Comparison of ENCODE assay signal across 17 mouse cellular contexts in genomic region chr16:14109651-14110230, GRCm38 (mm10). TPM values are rescaled to one million over a fixed set of nuclear protein-coding genes. Genes with fewer than 3 reads are reported as not detected.
DNase-seq lines count a peak whose midpoint lies in the region; ATAC-seq and TF ChIP-seq lines count a peak whose summit lies in the region.
"Had no signal": no experiment of that assay in that cellular context is flagged by ENCODE, and none has a peak within 500 bp of the region (broad histone marks: within the 10 kb centered on the region; RNA-seq: fewer than 3 reads in every experiment).

No protein-coding gene starts in this region.

- no peak overlapping the region for H3K4me3 ChIP-seq in ES-E14 (ENCODE audit: insufficient read depth in 1 of 2, low read depth in 1 of 2, low read length in 2 of 2, poor library complexity in 1 of 2, severe bottlenecking in 1 of 2)
- no peak overlapping the region for H3K4me3 ChIP-seq in kidney, embryonic 15.5 days (replicated peaks)
- H3K4me3 ChIP-seq: neural tube, embryonic 12.5 days had no signal

- no peak overlapping the region for H3K27ac ChIP-seq in ES-E14 (ENCODE audit: insufficient read depth, low read depth, low read length, poor library complexity, severe bottlenecking)
- no peak overlapping the region for H3K27ac ChIP-seq in kidney, embryonic 15.5 days
- H3K27ac ChIP-seq: neural tube, embryonic 12.5 days had no signal

- H3K36me3 ChIP-seq in ES-E14 (ENCODE audit: control insufficient read depth, insufficient read depth, low read length, poor library complexity, severe bottlenecking) = peaks cover 23% of the 10 kb centered on the region
- H3K36me3 ChIP-seq in splenic B cell, adult 2 months (ENCODE audit: control insufficient read depth, insufficient read depth, low read length, poor library complexity, severe bottlenecking) = peaks cover 3% of the 10 kb centered on the region
- peaks cover 63% of the 10 kb centered on the region for H3K36me3 ChIP-seq in kidney, embryonic 15.5 days

- no peaks in the 10 kb centered on the region for H3K4me1 ChIP-seq in ES-E14 (ENCODE audit: control insufficient read depth in 2 of 2, insufficient read depth in 2 of 2, low read length in 2 of 2, poor library complexity in 1 of 2)
- no peaks in the 10 kb centered on the region for H3K4me1 ChIP-seq in kidney, embryonic 15.5 days
- H3K4me1 ChIP-seq: neural tube, embryonic 12.5 days had no signal

- ATAC-seq in granulocyte monocyte progenitor cell, adult 5-6 weeks (replicated peaks; ENCODE audit: poor library complexity, severe bottlenecking) = peak; percentile 44; the same call in 1 of the 2 replicates
- ATAC-seq in kidney, embryonic 15.5 days (replicated peaks; ENCODE audit: low FRiP score) = no peak
- ATAC-seq: CD4-positive, CD25-positive, alpha-beta regulatory T cell, adult 4 months; hindbrain, embryonic 16.5 days; intestine, embryonic 16.5 days; lung, postnatal 0 days had no signal

- H3K4me2 ChIP-seq in kidney, embryonic 15.5 days = no peak overlapping the region
- H3K4me2 ChIP-seq: neural tube, embryonic 12.5 days had no signal

- in situ Hi-C loops in ES-E14 (cut with MboI; ENCODE audit: low sequenced_read_pairs in 2 of 2, unreplicated experiment in 2 of 2) = no loop called here

- H3K9ac ChIP-seq in ES-E14 (ENCODE audit: insufficient read depth, low read depth, low read length, poor library complexity, severe bottlenecking) = no peak overlapping the region
- H3K9ac ChIP-seq in kidney, embryonic 15.5 days = no peak overlapping the region
- H3K9ac ChIP-seq: neural tube, embryonic 12.5 days had no signal

- no peaks in the 10 kb centered on the region for H3K9me3 ChIP-seq in ES-E14 (ENCODE audit: control insufficient read depth, insufficient read depth, low read depth, low read length)
- no peaks in the 10 kb centered on the region for H3K9me3 ChIP-seq in kidney, embryonic 15.5 days (replicated peaks)
- H3K9me3 ChIP-seq: neural tube, embryonic 12.5 days had no signal

- 84% methylated on average over 3 of the region's 3 CpGs for WGBS in kidney, embryonic 15.5 days

- H3K27me3 ChIP-seq in splenic B cell, adult 2 months (ENCODE audit: control insufficient read depth, insufficient read depth, low read length, poor library complexity, severe bottlenecking) = no peaks in the 10 kb centered on the region
- no peaks in the 10 kb centered on the region for H3K27me3 ChIP-seq in kidney, embryonic 15.5 days
- H3K27me3 ChIP-seq: neural tube, embryonic 12.5 days had no signal

- DNase-seq in lung, postnatal 36 days = peak; percentile 17
- no peak for DNase-seq in lung, postnatal 10 days
- no peak for DNase-seq in ES-E14 (ENCODE audit: low read depth, low spot score)
- DNase-seq in splenic B cell, adult 2 months (ENCODE audit: low read depth, low spot score) = peak; percentile 31
- no peak for DNase-seq in layer of hippocampus, adult 9-10 months (ENCODE audit: low spot score)
- DNase-seq: cerebellum, adult 11-12 months; cerebellum, postnatal 14 days; heart, postnatal 36 days; spleen, adult 18-20 months; thymus, adult 2 months had no signal

TF ChIP-seq in ES-E14, 5 proteins besides CTCF, POLR2A, EP300 and RAD21:
- TF ChIP-seq MAFK (IDR thresholded peaks at IDR 0.05; ENCODE audit: insufficient read depth, low read depth, low read length) (no peak), HCFC1 (IDR thresholded peaks at IDR 0.05; ENCODE audit: borderline replicate concordance, insufficient read depth, low read length) (no peak), CHD2 (IDR thresholded peaks at IDR 0.05; ENCODE audit: low read depth, low read length) (no peak), ZC3H11A (IDR thresholded peaks at IDR 0.05; ENCODE audit: borderline replicate concordance, low read depth, low read length) (no peak), ZNF384 (IDR thresholded peaks at IDR 0.05; ENCODE audit: low read depth, low read length) (peak; percentile 66)

RNA-seq across cellular contexts. Expression of gene Nde1, which starts 53.3 kb away (rescaled TPM):
- 61.3 and 69.1 TPM in 2 replicates for total RNA-seq in ES-E14 (2012; rRNA removed)
- 38.7 and 56.9 TPM in 2 replicates for total RNA-seq in granulocyte monocyte progenitor cell, adult 5-6 weeks (2014; fragmentation: Nextera tagmentation)
- 60.4 and 67.8 TPM in 2 replicates for total RNA-seq in granulocyte monocyte progenitor cell, adult 5-6 weeks (2017)
- 123 and 126 TPM in 2 replicates for polyA plus RNA-seq in kidney, embryonic 15.5 days (2015; fragmentation: Nextera tagmentation; extraction: Ambion mirVana)

RNA-seq across cellular contexts. Expression of gene Marf1, which starts 53.4 kb away (rescaled TPM):
- total RNA-seq in ES-E14 (2012; rRNA removed) = 24.1 and 26.4 TPM in 2 replicates
- 40.0 and 48.2 TPM in 2 replicates for total RNA-seq in granulocyte monocyte progenitor cell, adult 5-6 weeks (2014; fragmentation: Nextera tagmentation)
- 21.6 and 23.6 TPM in 2 replicates for total RNA-seq in granulocyte monocyte progenitor cell, adult 5-6 weeks (2017)
- polyA plus RNA-seq in kidney, embryonic 15.5 days (2015; fragmentation: Nextera tagmentation; extraction: Ambion mirVana) = 16.8 and 18.7 TPM in 2 replicates

Comparison
In these comparisons a context has a peak if more than half of its experiments do, and no peak if none do; other contexts are left out.
1. DNase-seq: peak in lung, postnatal 36 days (single experiment) and splenic B cell, adult 2 months (single experiment); none in lung, postnatal 10 days (single experiment), ES-E14 (single experiment) and layer of hippocampus, adult 9-10 months (single experiment).